Mouse (Mus musculus) liver, embryonic 18 days (tissue): Measurements from ENCODE around the gene Anxa6. TPM values are rescaled to one million over a fixed set of nuclear protein-coding genes. Genes with fewer than 3 reads are reported as not detected.

Experiments
- polyA plus RNA-seq: library from polyadenylated mRNA; depleted of rRNA; stranded (reverse); fragments of >200 nt; gene quantifications from 2 replicates; pipeline ENCODE4 v1.2.3, GENCODE M21; 2012; rRNA removed

The Anxa6 gene
- polyA plus RNA-seq, result 50.4 and 52.9 TPM in 2 replicates

GRCm38 (mm10) chr11:55033040-55033660, at the start of gene Anxa6:
Gene Anxa6, minus strand, starts transcription at chr11:55033445.

DNA sequence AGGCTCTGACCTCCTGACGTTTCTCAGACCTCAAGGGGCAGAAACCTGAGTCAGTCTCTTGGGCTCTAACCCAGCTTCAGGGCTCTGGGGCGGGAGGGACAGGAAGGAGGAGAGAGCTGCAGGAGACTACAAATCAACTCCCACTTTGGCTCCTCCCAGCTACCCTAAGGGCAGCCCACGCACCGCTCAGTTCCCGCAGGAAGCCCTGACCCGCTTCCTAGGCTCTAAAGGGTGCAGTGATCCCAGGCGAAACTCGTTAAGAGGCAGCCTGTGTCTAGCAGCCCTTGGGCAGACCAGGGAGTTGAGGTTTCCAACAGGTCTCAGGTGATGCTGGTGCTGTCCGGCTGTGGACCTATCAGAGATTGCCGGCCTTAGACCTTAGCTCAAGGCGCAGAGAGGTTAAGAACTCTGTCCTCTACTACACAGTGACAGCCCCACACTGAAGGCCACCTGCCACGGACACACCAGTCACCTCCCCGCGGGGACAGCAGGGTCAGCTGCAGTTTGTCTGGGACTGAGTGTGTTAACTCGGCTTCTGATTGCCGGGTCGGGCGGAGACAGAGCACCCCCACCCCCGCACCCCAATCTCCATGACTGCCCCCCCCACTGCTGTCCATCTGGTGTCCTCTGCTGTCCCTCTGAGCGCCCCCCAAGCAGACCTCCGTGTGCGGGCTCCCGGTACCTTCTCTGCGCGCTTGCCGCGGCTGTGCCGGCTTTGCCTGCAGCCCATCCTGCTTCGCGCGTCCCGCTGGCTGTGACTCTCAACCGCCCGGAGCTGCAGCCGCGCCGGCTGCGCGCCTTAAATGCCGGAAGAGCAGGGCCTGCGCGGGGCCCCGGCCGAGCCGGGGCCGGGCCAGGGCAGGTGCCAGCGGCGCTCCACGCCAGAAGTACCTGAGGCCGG, 44.3 kb upstream of the Anxa6 start, which contains the start of gene Ccdc69:
TSS of gene Ccdc69 (minus strand) at position 801 of the 901 bp plus-strand sequence.

DNA sequence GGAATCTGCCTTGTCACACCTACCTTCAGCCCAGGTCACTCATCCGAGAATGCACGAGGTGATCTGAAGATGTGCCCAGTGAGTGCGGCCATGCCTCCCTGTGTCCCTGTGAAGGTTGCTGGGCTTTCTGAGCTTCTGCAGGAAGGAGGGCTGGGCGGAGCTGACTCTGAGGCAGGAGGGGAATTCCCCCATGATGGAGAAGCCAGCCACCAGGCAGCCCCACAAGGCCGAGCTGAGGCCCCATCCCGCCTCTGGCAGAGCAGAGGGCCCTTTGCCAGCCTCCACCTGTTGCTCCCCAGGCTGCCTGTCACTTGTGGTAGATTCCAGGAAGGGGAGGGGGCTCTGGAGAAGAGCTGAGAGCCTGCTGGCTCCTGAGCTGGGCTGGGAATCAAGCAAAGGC, 70.4 kb downstream of the Anxa6 start, which contains the start of gene Tnip1:
TSS of gene Tnip1 (minus strand) at position 108 of the 400 bp plus-strand sequence.

Other genes starting within 250 kb of the Anxa6 start
- 11.3 and 11.6 TPM in 2 replicates for gene Cdc42se2, start 245.8 kb downstream of the Anxa6 start, polyA plus RNA-seq
- gene Lyrm7, start 172.5 kb downstream of the Anxa6 start, polyA plus RNA-seq, result 2.1 and 2.3 TPM in 2 replicates
- gene Hint1, start 167.1 kb downstream of the Anxa6 start, polyA plus RNA-seq, result 396 and 431 TPM in 2 replicates
- 11.3 and 11.4 TPM in 2 replicates for gene Gpx3, start 131.0 kb downstream of the Anxa6 start, polyA plus RNA-seq
- 6.2 and 6.8 TPM in 2 replicates for gene Tnip1, start 70.5 kb downstream of the Anxa6 start, polyA plus RNA-seq
- gene Ccdc69, start 44.7 kb upstream of the Anxa6 start, polyA plus RNA-seq, result 1.9 and 2.0 TPM in 2 replicates
- gene Gm2a, start 64.7 kb upstream of the Anxa6 start, polyA plus RNA-seq, result 25.0 and 27.9 TPM in 2 replicates
- 0.01 TPM in 1 of 2 replicates, not detected in the other for gene Slc36a3, start 118.3 kb upstream of the Anxa6 start, polyA plus RNA-seq
- gene Slc36a2, start 151.6 kb upstream of the Anxa6 start, polyA plus RNA-seq, result 45.7 and 68.6 TPM in 2 replicates
- gene Slc36a1, start 170.9 kb upstream of the Anxa6 start, polyA plus RNA-seq, result 6.5 and 8.5 TPM in 2 replicates